Mouse (Mus musculus): Measurements from ENCODE around the gene Paqr6. TPM values are rescaled to one million over a fixed set of nuclear protein-coding genes. Genes with fewer than 3 reads are reported as not detected.
A peak's percentile ranks its signal among the peaks of the same experiment; 100 is the strongest.
"Not testable (repeated sequence)": the region's sequence is repeated elsewhere in the genome, so short reads cannot be mapped to it uniquely, and the experiment has no call there.

Paqr6 gene
- polyA plus RNA-seq, 1 experiment from 2014 or later, result 14.5 TPM

GRCm38 (mm10) chr3:88368511-88368910 is 4.1 kb downstream of the Paqr6 start:
- 81% methylated on average over 7 of the region's 7 CpGs for WGBS
- not testable (repeated sequence) for H3K36me3 ChIP-seq; H3K4me3 ChIP-seq (replicated peaks); H3K9me3 ChIP-seq (replicated peaks); ATAC-seq (replicated peaks; ENCODE audit: low FRiP score); H3K9ac ChIP-seq; H3K4me2 ChIP-seq; H3K27ac ChIP-seq
- Histone ChIP-seq H3K27me3 (peaks cover 20% of the 10 kb centered on the region), H3K4me1 (peaks cover 24% of the 10 kb centered on the region)

GRCm38 (mm10) chr3:88372643-88373042 is 8.3 kb downstream of the Paqr6 start, which contains the start of gene Bglap3:
TSS of gene Bglap3 (minus strand) at chr3:88372743.
- not testable (repeated sequence) for H3K27ac ChIP-seq; H3K27me3 ChIP-seq; ATAC-seq (replicated peaks; ENCODE audit: low FRiP score); H3K4me3 ChIP-seq (replicated peaks); H3K9me3 ChIP-seq (replicated peaks); H3K9ac ChIP-seq; H3K4me2 ChIP-seq; H3K36me3 ChIP-seq; H3K4me1 ChIP-seq
- 93% methylated on average over 9 of the region's 9 CpGs for WGBS

GRCm38 (mm10) chr3:88375750-88376626 is 11.6 kb downstream of the Paqr6 start:
- H3K36me3 ChIP-seq; H3K4me1 ChIP-seq; H3K9me3 ChIP-seq (replicated peaks); H3K27me3 ChIP-seq: not testable (repeated sequence)
- Histone ChIP-seq H3K4me3 (replicated peaks) (peak overlapping the region; percentile 20), H3K27ac (peak overlapping the region; percentile 85), H3K4me2 (peak overlapping the region; percentile 50), H3K9ac (0 out of 2 replicates have a peak overlapping the region, but pooled peaks have one; percentile 33)
- WGBS, result 11% methylated on average over 19 of the region's 19 CpGs
- peak; percentile 92 for ATAC-seq (replicated peaks; ENCODE audit: low FRiP score)

GRCm38 (mm10) chr3:88376644-88377043 is 12.3 kb downstream of the Paqr6 start:
- Histone ChIP-seq H3K4me3 (replicated peaks) (peak overlapping the region; percentile 20), H3K27ac (peak overlapping the region; percentile 85), H3K4me2 (peak overlapping the region; percentile 50), H3K9ac (0 out of 2 replicates have a peak overlapping the region, but pooled peaks have one; percentile 26)
- not testable (repeated sequence) for H3K27me3 ChIP-seq; H3K4me1 ChIP-seq; H3K36me3 ChIP-seq; H3K9me3 ChIP-seq (replicated peaks)
- 26% methylated on average over 7 of the region's 7 CpGs for WGBS
- ATAC-seq (replicated peaks; ENCODE audit: low FRiP score), result peak; percentile 16; the same call in 1 of the 2 replicates

DNA sequence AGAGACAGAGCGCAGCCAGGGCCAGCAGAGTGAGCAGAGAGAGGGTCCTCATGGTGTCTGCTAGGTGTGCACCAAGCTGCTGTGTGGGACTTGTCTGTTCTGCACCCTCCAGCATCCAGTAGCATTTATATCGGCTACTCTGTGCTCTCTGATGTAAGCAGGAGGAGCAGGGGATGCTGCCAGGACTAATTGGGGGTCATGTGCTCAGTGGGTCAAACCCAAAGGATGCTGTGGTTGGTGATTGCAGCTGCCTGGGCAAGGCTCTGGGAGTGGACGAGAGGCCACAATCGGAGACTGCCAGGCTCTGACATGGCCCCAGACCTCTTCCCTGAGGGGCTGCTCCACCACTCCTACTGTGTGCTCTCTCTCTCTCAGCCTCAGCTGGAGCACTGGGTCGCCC is 14.2 kb downstream of the Paqr6 start, which contains the start of gene Bglap2:
Gene Bglap2 (minus strand): TSS at position 101 of the 400 bp plus-strand sequence.
- H3K4me3 ChIP-seq (replicated peaks); H3K4me1 ChIP-seq; H3K27ac ChIP-seq; H3K36me3 ChIP-seq; ATAC-seq (replicated peaks; ENCODE audit: low FRiP score); H3K4me2 ChIP-seq; H3K9ac ChIP-seq; H3K9me3 ChIP-seq (replicated peaks); H3K27me3 ChIP-seq: not testable (repeated sequence)
- WGBS, result 77% methylated on average over 5 of the region's 5 CpGs

DNA sequence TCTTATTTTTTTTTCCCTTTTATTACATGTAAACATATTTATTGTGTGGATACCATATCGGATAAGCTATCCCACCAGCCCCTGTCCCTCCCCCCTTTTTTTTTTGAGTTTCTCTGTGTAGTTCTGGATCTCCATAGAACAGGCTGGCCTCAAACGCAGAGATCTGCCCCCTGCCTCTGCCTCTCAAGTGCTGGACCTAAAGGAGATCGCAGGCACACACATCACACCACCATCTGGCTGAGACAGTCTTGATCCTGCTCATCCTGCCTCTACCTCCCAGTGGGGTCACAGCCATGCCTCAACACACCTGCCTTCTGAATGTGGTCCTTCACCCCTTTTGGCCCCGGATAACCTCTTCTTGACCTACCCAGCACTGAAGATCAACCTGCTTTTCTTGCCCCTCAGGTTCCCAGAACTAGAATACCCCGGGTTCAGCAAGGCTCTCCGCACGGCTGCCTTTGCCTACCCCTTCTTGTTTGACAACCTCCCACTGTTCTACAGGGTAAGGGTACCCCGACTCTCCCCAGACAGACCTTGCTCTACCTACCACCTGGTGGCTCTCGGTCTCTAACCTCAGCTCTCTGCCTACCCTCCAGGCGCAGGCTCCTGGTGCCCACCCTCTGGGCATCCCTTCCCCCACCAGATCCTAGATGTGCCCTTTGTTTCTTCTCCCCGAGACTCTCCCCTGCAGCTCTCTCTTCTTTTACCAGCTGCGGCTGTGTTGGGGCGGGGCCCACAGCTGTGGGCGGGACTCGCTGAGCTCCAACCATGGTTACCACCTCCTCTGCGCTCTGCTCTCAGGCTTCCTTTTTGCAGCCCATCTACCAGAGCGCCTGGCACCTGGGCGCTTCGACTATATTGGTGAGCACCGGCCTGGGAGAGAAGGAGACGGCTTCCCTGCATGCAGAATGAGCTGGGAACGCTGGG is 17.3 kb downstream of the Paqr6 start:
- H3K36me3 ChIP-seq; H3K4me1 ChIP-seq; H3K9me3 ChIP-seq (replicated peaks); H3K27me3 ChIP-seq; H3K9ac ChIP-seq: not testable (repeated sequence)
- ATAC-seq (replicated peaks; ENCODE audit: low FRiP score), result peak; percentile 89
- Histone ChIP-seq H3K27ac (peak overlapping the region; percentile 70), H3K4me3 (replicated peaks) (peak overlapping the region; percentile 31), H3K4me2 (peak overlapping the region; percentile 59)
- WGBS, result 5% methylated on average over 22 of the region's 22 CpGs

DNA sequence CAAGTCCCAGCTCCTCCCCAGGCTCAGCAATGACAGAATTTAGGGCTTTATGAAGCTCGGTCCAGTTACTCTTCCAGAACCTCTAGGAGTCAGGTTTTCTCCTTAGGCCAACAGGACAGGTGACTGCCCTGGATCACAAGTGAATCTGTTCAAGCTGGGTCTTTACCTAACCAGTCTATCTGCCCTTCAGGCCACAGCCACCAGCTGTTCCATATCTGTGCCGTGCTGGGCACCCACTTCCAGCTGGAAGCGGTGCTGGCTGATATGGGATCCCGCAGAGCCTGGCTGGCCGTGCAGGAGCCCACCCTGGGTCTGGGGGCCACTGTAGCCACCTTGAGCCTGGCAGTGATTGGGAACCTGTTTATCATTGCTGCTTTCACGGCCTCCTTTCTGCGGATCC is 18.0 kb downstream of the Paqr6 start:
- H3K27me3 ChIP-seq; H3K4me3 ChIP-seq (replicated peaks); H3K9ac ChIP-seq; H3K9me3 ChIP-seq (replicated peaks); H3K27ac ChIP-seq; H3K4me1 ChIP-seq; H3K36me3 ChIP-seq: not testable (repeated sequence)
- peak; percentile 27 for ATAC-seq (replicated peaks; ENCODE audit: low FRiP score)
- 14% methylated on average over 1 of the region's 7 CpGs for WGBS
- H3K4me2 ChIP-seq, result peak overlapping the region; percentile 59

GRCm38 (mm10) chr3:88384364-88384763 is 20.0 kb downstream of the Paqr6 start, which contains the start of gene Bglap:
TSS of gene Bglap (minus strand) at chr3:88384464.
- Histone ChIP-seq H3K27ac (no peak within 1 kb of the TSS), H3K4me2 (no peak within 1 kb of the TSS), H3K27me3 (no peaks in the 10 kb centered on the region), H3K9ac (no peak within 1 kb of the TSS), H3K4me3 (replicated peaks) (no peak within 1 kb of the TSS), H3K36me3 (no peaks in the 10 kb centered on the region), H3K9me3 (replicated peaks) (no peaks in the 10 kb centered on the region), H3K4me1 (peaks cover 8% of the 10 kb centered on the region; the same call in 1 of the 2 replicates)
- ATAC-seq (replicated peaks; ENCODE audit: low FRiP score), result no peak
- 78% methylated on average over 5 of the region's 5 CpGs for WGBS

DNA sequence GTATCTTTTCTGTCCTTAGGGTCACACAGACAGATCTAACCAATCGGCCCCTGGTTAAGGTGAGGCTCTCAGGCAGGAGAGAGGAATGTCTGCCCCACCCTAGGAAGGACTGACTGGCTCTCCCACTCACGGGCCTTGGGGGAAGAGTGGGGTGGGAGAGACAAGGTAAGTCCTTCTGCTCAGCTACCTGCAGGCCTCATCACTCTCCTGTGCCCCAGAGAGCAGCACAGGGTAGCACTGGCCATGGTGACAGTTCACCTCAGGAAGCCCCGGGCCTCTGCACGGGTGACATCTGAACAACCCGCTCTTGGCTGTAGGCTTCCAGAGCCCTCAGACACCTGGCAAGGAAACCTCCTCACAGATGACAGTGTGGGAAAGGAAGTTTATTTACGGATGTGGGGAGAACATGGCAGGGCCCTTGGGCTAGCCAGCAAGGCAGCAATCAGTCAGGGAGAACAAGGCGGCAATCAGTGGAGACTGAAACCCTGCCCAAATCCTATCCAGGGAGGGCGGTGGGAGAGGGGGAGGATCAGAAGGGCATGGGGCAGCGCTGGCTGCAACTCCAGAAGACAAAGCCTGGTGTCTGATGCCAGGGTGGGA is 29.5 kb downstream of the Paqr6 start:
- Histone ChIP-seq H3K4me2 (no peak overlapping the region), H3K27ac (no peak overlapping the region), H3K36me3 (peaks cover 54% of the 10 kb centered on the region), H3K4me1 (no peaks in the 10 kb centered on the region), H3K9me3 (replicated peaks) (no peaks in the 10 kb centered on the region), H3K9ac (no peak overlapping the region), H3K4me3 (replicated peaks) (no peak overlapping the region), H3K27me3 (no peaks in the 10 kb centered on the region)
- WGBS, result 79% methylated on average over 9 of the region's 9 CpGs
- ATAC-seq (replicated peaks; ENCODE audit: low FRiP score), result 0 out of 2 replicates have a peak, but pooled peaks have one; percentile 18

- Histone ChIP-seq H3K9me3 (replicated peaks) (no peaks in the 10 kb centered on the region), H3K4me1 (no peaks in the 10 kb centered on the region), H3K9ac (no peak overlapping the region), H3K4me2 (no peak overlapping the region), H3K4me3 (replicated peaks) (no peak overlapping the region), H3K27ac (no peak overlapping the region), H3K27me3 (no peaks in the 10 kb centered on the region), H3K36me3 (peaks cover 58% of the 10 kb centered on the region)
- over 99% methylated on average over 6 of the region's 6 CpGs for WGBS
- no peak for ATAC-seq (replicated peaks; ENCODE audit: low FRiP score)
Observed at GRCm38 (mm10) chr3:88395288-88395687, 30.9 kb downstream of the Paqr6 start.

GRCm38 (mm10) chr3:88395742-88396141 is 31.4 kb downstream of the Paqr6 start:
- no peaks in the 10 kb centered on the region for H3K9me3 ChIP-seq (replicated peaks)
- no peak overlapping the region for H3K27ac ChIP-seq
- H3K9ac ChIP-seq, result no peak overlapping the region
- no peak overlapping the region for H3K4me3 ChIP-seq (replicated peaks)
- no peak overlapping the region for H3K4me2 ChIP-seq
- no peaks in the 10 kb centered on the region for H3K27me3 ChIP-seq
- no peak for ATAC-seq (replicated peaks; ENCODE audit: low FRiP score)
- 84% methylated on average over 8 of the region's 8 CpGs for WGBS
- no peaks in the 10 kb centered on the region for H3K4me1 ChIP-seq
- peaks cover 56% of the 10 kb centered on the region for H3K36me3 ChIP-seq

All from kidney, embryonic 15.5 days (tissue).